22 mouse cellular contexts compared by ENCODE assay signal in genomic region chr11:52915648-52916047, GRCm38 (mm10).
DNase-seq lines count a peak whose midpoint lies in the region; ATAC-seq and TF ChIP-seq lines count a peak whose summit lies in the region.
"Had no signal": no experiment of that assay in that cellular context is flagged by ENCODE, and none has a peak within 500 bp of the region (broad histone marks: within the 10 kb centered on the region; RNA-seq: fewer than 3 reads in every experiment).

No protein-coding gene starts in this region.

- H3K27ac ChIP-seq in hindbrain, postnatal 0 days, result no peak overlapping the region
- no peak overlapping the region for H3K27ac ChIP-seq in hindbrain, embryonic 12.5 days
- H3K27ac ChIP-seq: embryonic facial prominence, embryonic 13.5 days; embryonic facial prominence, embryonic 15.5 days; forebrain, embryonic 10.5 days; forebrain, embryonic 12.5 days had no signal

- DNase-seq in hindbrain, postnatal 0 days (ENCODE audit: low spot score), result no peak
- DNase-seq in right cerebral cortex, adult 18-20 months, result peak; percentile 43
- no peak for DNase-seq in right cerebral cortex, postnatal 25 days
- DNase-seq in telencephalon, adult 2 months (ENCODE audit: low read depth, low spot score), result peak; percentile 57
- DNase-seq in heart, postnatal 36 days, result no peak
- DNase-seq: adrenal gland, adult 2 months; adrenal gland, postnatal 10 days; adrenal gland, postnatal 25 days; cerebellum, adult 11-12 months; cerebellum, adult 2 months; cerebellum, adult 9-11 months; cerebellum, postnatal 14 days; cerebellum, postnatal 36 days; embryo, embryonic 11 days had no signal

- H3K4me3 ChIP-seq in hindbrain, postnatal 0 days (ENCODE audit: low read length), result no peak overlapping the region
- H3K4me3 ChIP-seq in hindbrain, embryonic 12.5 days, result no peak overlapping the region
- H3K4me3 ChIP-seq: embryonic facial prominence, embryonic 13.5 days; embryonic facial prominence, embryonic 15.5 days; erythroblast, embryonic 14.5 days; forebrain, embryonic 10.5 days; forebrain, embryonic 12.5 days had no signal

- no peak for ATAC-seq in hindbrain, postnatal 0 days
- ATAC-seq in hindbrain, embryonic 12.5 days (ENCODE audit: low FRiP score), result no peak
- ATAC-seq: forebrain, embryonic 14.5 days; forebrain, embryonic 16.5 days had no signal

- WGBS in hindbrain, postnatal 0 days, result 83% methylated on average over 2 of the region's 2 CpGs
- WGBS in hindbrain, embryonic 12.5 days, result 90% methylated on average over 2 of the region's 2 CpGs

- intact Hi-C loops in heart, postnatal 36 days (cut with DNase I), result no loop called here

- no peak overlapping the region for H3K9ac ChIP-seq in hindbrain, postnatal 0 days (replicated peaks; ENCODE audit: low read length)
- H3K9ac ChIP-seq in hindbrain, embryonic 12.5 days, result no peak overlapping the region
- H3K9ac ChIP-seq: embryonic facial prominence, embryonic 13.5 days; embryonic facial prominence, embryonic 15.5 days; forebrain, embryonic 12.5 days had no signal

- TF ChIP-seq CTCF in hindbrain, postnatal 0 days (IDR thresholded peaks at IDR 0.05; ENCODE audit: low read depth), result 0 out of 2 replicates have a peak, but pooled peaks have one; percentile 0

- H3K4me1 ChIP-seq in hindbrain, postnatal 0 days (ENCODE audit: insufficient read depth, low read length), result peaks cover 6% of the 10 kb centered on the region
- peaks cover 15% of the 10 kb centered on the region for H3K4me1 ChIP-seq in hindbrain, embryonic 12.5 days

- no peaks in the 10 kb centered on the region for H3K9me3 ChIP-seq in hindbrain, postnatal 0 days (ENCODE audit: low read length)
- H3K9me3 ChIP-seq in hindbrain, embryonic 12.5 days (replicated peaks), result peaks cover 6% of the 10 kb centered on the region; the same call in 1 of the 2 replicates
- H3K9me3 ChIP-seq: embryonic facial prominence, embryonic 13.5 days; embryonic facial prominence, embryonic 15.5 days; forebrain, embryonic 12.5 days had no signal

- H3K36me3 ChIP-seq in hindbrain, postnatal 0 days (ENCODE audit: insufficient read depth, low read length), result no peaks in the 10 kb centered on the region
- no peaks in the 10 kb centered on the region for H3K36me3 ChIP-seq in hindbrain, embryonic 12.5 days
- H3K36me3 ChIP-seq: embryonic facial prominence, embryonic 13.5 days; embryonic facial prominence, embryonic 15.5 days; forebrain, embryonic 10.5 days; forebrain, embryonic 12.5 days had no signal

- no peak overlapping the region for H3K4me2 ChIP-seq in hindbrain, postnatal 0 days (ENCODE audit: low read depth, low read length)
- no peak overlapping the region for H3K4me2 ChIP-seq in hindbrain, embryonic 12.5 days (replicated peaks)
- H3K4me2 ChIP-seq: embryonic facial prominence, embryonic 13.5 days; embryonic facial prominence, embryonic 15.5 days; forebrain, embryonic 12.5 days had no signal

- H3K27me3 ChIP-seq in hindbrain, postnatal 0 days (ENCODE audit: insufficient read depth, low read length), result no peaks in the 10 kb centered on the region
- no peaks in the 10 kb centered on the region for H3K27me3 ChIP-seq in hindbrain, embryonic 12.5 days
- H3K27me3 ChIP-seq: embryonic facial prominence, embryonic 13.5 days; embryonic facial prominence, embryonic 15.5 days; forebrain, embryonic 12.5 days had no signal

Comparison
In these comparisons a context has a peak if more than half of its experiments do, and no peak if none do; other contexts are left out.
1. DNase-seq: peak in right cerebral cortex, adult 18-20 months (single experiment) and telencephalon, adult 2 months (single experiment); none in hindbrain, postnatal 0 days (single experiment), right cerebral cortex, postnatal 25 days (single experiment) and heart, postnatal 36 days (0 of 2).